Mouse (Mus musculus): Measurements from ENCODE around the gene Lrrc40. TPM values are rescaled to one million over a fixed set of nuclear protein-coding genes. Genes with fewer than 3 reads are reported as not detected.
"Not testable (repeated sequence)": the region's sequence is repeated elsewhere in the genome, so short reads cannot be mapped to it uniquely, and the experiment has no call there.

Gene Lrrc40
- polyA plus RNA-seq, 1 experiment = 1.3 TPM

- Histone ChIP-seq H3K36me3 (ENCODE audit: control insufficient read depth) (no peaks in the 10 kb centered on the region), H3K4me1 (ENCODE audit: control insufficient read depth) (no peaks in the 10 kb centered on the region), H3K4me3 (replicated peaks) (no peak overlapping the region), H3K27me3 (ENCODE audit: control insufficient read depth) (no peaks in the 10 kb centered on the region), H3K9me3 (ENCODE audit: control insufficient read depth, low read length) (no peaks in the 10 kb centered on the region)
- TF ChIP-seq TAL1 (IDR thresholded peaks at IDR 0.05; ENCODE audit: low read length) (no peak), GATA1 (IDR thresholded peaks at IDR 0.05; ENCODE audit: low read length) (no peak)
These were observed 40.4 kb downstream of the Lrrc40 start for GRCm38 (mm10) chr3:158076685-158077379.

DNA sequence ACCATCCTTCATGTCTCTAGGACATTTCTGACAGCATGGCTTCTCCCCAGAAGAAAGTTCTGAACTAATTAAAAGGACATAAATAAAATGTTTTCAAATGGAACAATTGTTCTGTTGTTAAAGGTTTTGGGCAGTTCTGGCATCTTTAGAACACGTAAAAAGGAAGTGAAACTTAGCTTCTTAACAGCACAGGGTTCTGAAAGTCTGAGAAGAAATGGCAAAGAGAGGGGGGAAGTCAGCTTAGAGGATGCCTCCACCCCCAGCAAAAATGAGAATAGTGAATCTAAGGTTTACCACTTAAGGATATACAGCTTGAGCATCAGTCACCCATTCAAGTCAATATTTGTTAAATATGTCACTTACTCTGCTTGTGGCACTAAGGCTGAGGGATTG lies 40.9 kb downstream of the Lrrc40 start:
- Histone ChIP-seq H3K4me3 (replicated peaks) (no peak overlapping the region), H3K27me3 (ENCODE audit: control insufficient read depth) (no peaks in the 10 kb centered on the region)
- no peak for TF ChIP-seq GATA1 (IDR thresholded peaks at IDR 0.05; ENCODE audit: low read length)

DNA sequence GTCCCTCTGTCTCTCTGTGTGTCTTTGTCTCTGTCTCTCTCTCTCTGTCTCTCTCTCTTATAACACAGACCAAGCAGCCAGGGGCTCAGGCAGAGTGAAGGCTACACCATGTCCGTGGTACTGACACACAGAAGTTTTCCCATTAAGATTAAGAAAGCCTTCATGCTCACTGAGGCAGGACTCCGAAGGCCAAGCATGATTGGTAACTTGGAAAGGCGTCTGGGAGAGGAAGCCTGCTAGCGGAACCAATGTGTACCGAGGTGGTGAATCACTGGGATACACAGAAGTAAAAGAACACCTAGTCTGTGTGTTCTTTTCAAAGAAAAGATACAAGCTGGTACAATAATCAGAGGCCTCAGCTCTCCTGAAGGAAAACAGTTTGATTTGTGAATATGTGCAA lies 41.4 kb downstream of the Lrrc40 start:
- no peaks in the 10 kb centered on the region for H3K4me1 ChIP-seq (ENCODE audit: control insufficient read depth)
- H3K9me3 ChIP-seq (ENCODE audit: control insufficient read depth, low read length) = no peaks in the 10 kb centered on the region
- H3K36me3 ChIP-seq (ENCODE audit: control insufficient read depth) = no peaks in the 10 kb centered on the region
- no peak overlapping the region for H3K4me3 ChIP-seq (replicated peaks)
- no peaks in the 10 kb centered on the region for H3K27me3 ChIP-seq (ENCODE audit: control insufficient read depth)
- no peak for TF ChIP-seq GATA1 (IDR thresholded peaks at IDR 0.05; ENCODE audit: low read length)
- no peak for TF ChIP-seq TAL1 (IDR thresholded peaks at IDR 0.05; ENCODE audit: low read length)

More for the DNA sequence above, 40.9 kb downstream of the Lrrc40 start:
- Histone ChIP-seq H3K9me3 (ENCODE audit: control insufficient read depth, low read length) (no peaks in the 10 kb centered on the region), H3K36me3 (ENCODE audit: control insufficient read depth) (no peaks in the 10 kb centered on the region), H3K4me1 (ENCODE audit: control insufficient read depth) (no peaks in the 10 kb centered on the region)

GRCm38 (mm10) chr3:158091601-158092000 lies 55.1 kb downstream of the Lrrc40 start:
- Histone ChIP-seq H3K27me3 (ENCODE audit: control insufficient read depth) (no peaks in the 10 kb centered on the region), H3K36me3 (ENCODE audit: control insufficient read depth) (no peaks in the 10 kb centered on the region), H3K9me3 (ENCODE audit: control insufficient read depth, low read length) (no peaks in the 10 kb centered on the region), H3K4me3 (replicated peaks) (no peak overlapping the region), H3K4me1 (ENCODE audit: control insufficient read depth) (no peaks in the 10 kb centered on the region)
- TF ChIP-seq TAL1 (IDR thresholded peaks at IDR 0.05; ENCODE audit: low read length) (no peak), GATA1 (IDR thresholded peaks at IDR 0.05; ENCODE audit: low read length) (no peak)

DNA sequence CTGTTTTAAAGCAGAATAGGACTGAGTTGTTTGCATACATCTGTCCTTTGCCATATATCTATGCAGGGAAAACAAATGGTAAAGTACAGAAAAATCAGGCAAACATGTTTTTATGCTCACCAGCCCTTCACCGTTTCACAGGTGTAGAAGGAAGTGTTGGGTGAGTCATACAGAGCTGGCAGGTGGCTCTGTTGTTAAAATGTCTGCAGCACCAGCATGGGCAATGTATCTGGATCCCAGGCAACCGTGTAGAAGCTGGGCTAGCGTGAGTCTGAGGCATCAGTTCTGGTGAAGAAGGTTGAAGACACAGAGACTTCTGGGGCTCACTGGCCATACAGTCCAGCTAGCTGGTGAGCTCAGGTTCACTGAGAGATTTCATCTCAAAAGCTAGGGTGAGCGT lies 57.5 kb downstream of the Lrrc40 start:
- no peak for TF ChIP-seq GATA1 (IDR thresholded peaks at IDR 0.05; ENCODE audit: low read length)
- TF ChIP-seq TAL1 (IDR thresholded peaks at IDR 0.05; ENCODE audit: low read length) = no peak
- Histone ChIP-seq H3K9me3 (ENCODE audit: control insufficient read depth, low read length) (no peaks in the 10 kb centered on the region), H3K27me3 (ENCODE audit: control insufficient read depth) (no peaks in the 10 kb centered on the region), H3K4me1 (ENCODE audit: control insufficient read depth) (no peaks in the 10 kb centered on the region), H3K4me3 (replicated peaks) (no peak overlapping the region), H3K36me3 (ENCODE audit: control insufficient read depth) (no peaks in the 10 kb centered on the region)

DNA sequence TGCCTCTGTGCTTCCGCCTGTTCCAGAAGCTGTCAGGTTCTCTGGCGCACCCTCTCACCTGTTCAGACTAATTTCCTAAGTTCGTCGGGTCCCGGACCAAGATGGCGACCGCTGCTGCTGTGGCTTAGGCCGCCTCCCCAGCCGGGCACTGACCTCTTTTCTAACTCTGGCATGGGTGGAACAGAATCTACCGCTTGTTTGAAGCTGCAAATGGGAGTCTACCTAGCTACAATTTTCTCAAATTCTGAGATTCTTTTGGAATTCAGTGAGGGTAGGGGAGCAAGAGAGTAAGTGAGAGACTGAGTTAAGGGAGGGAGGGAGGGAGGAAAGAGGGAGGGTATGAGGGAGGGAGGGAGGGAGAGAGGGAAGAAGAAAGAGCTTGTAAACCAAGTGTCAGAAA lies 65.6 kb downstream of the Lrrc40 start:
- not testable (repeated sequence) for H3K36me3 ChIP-seq (ENCODE audit: control insufficient read depth); H3K4me3 ChIP-seq (replicated peaks); H3K9me3 ChIP-seq (ENCODE audit: control insufficient read depth, low read length); H3K4me1 ChIP-seq (ENCODE audit: control insufficient read depth); H3K27me3 ChIP-seq (ENCODE audit: control insufficient read depth)

GRCm38 (mm10) chr3:158102530-158102929 lies 66.1 kb downstream of the Lrrc40 start:
- H3K4me1 ChIP-seq (ENCODE audit: control insufficient read depth); H3K27me3 ChIP-seq (ENCODE audit: control insufficient read depth); H3K36me3 ChIP-seq (ENCODE audit: control insufficient read depth); H3K4me3 ChIP-seq (replicated peaks); H3K9me3 ChIP-seq (ENCODE audit: control insufficient read depth, low read length): not testable (repeated sequence)

GRCm38 (mm10) chr3:158103467-158103866 lies 67.0 kb downstream of the Lrrc40 start:
- no peaks in the 10 kb centered on the region for H3K4me1 ChIP-seq (ENCODE audit: control insufficient read depth)
- H3K9me3 ChIP-seq (ENCODE audit: control insufficient read depth, low read length) = no peaks in the 10 kb centered on the region; the same call in 1 of the 2 replicates
- TF ChIP-seq TAL1 (IDR thresholded peaks at IDR 0.05; ENCODE audit: low read length) (no peak), GATA1 (IDR thresholded peaks at IDR 0.05; ENCODE audit: low read length) (no peak)
- peaks cover 2% of the 10 kb centered on the region for H3K36me3 ChIP-seq (ENCODE audit: control insufficient read depth)
- no peak overlapping the region for H3K4me3 ChIP-seq (replicated peaks)
- H3K27me3 ChIP-seq (ENCODE audit: control insufficient read depth) = no peaks in the 10 kb centered on the region

GRCm38 (mm10) chr3:158105260-158105659 lies 68.8 kb downstream of the Lrrc40 start:
- H3K4me1 ChIP-seq (ENCODE audit: control insufficient read depth) = no peaks in the 10 kb centered on the region
- no peak overlapping the region for H3K4me3 ChIP-seq (replicated peaks)
- H3K9me3 ChIP-seq (ENCODE audit: control insufficient read depth, low read length) = no peaks in the 10 kb centered on the region; the same call in 1 of the 2 replicates
- peaks cover 2% of the 10 kb centered on the region for H3K36me3 ChIP-seq (ENCODE audit: control insufficient read depth)
- H3K27me3 ChIP-seq (ENCODE audit: control insufficient read depth) = no peaks in the 10 kb centered on the region
- TF ChIP-seq GATA1 (IDR thresholded peaks at IDR 0.05; ENCODE audit: low read length) (no peak), TAL1 (IDR thresholded peaks at IDR 0.05; ENCODE audit: low read length) (no peak)

Other genes starting within 250 kb of the Lrrc40 start
- gene Cth, start 111.6 kb upstream of the Lrrc40 start, polyA plus RNA-seq (2012) = not detected in 2 replicates
- 2.8 and 3.2 TPM in 2 replicates for gene Ankrd13c, start 89.4 kb upstream of the Lrrc40 start, polyA plus RNA-seq (2012)
- gene Srsf11, start within 50 bp of the Lrrc40 start, polyA plus RNA-seq (2012) = 9.6 and 9.7 TPM in 2 replicates

Measured in erythroblast, embryonic 14.5 days (primary cell).